Mouse (Mus musculus) liver, adult 2 months (tissue): ENCODE results near the gene Etnk2. TPM values are rescaled to one million over a fixed set of nuclear protein-coding genes. Genes with fewer than 3 reads are reported as not detected.
"Not testable (repeated sequence)": the region's sequence is repeated elsewhere in the genome, so short reads cannot be mapped to it uniquely, and the experiment has no call there.

Experiments used
- DNase-seq: peaks from one replicate; pipeline ENCODE4 v3.0.0-alpha.2; 2011; ENCODE audit warnings: low read depth, low spot score; ENCODE audit errors: extremely low read depth
- H3K27ac ChIP-seq: fragments of 200-500 bp; replicated peaks from 2 replicates; pipeline ENCODE4 v1.5.1; 2012; ENCODE audit warnings: low read depth, mild to moderate bottlenecking, control low read depth, inconsistent platforms, low read length; ENCODE audit not compliant: insufficient read depth
- H3K27me3 ChIP-seq: fragments of 200-500 bp; 2 replicates; pipeline ENCODE4 v1.6.1; 2012; ENCODE audit warnings: mild to moderate bottlenecking, moderate library complexity, low read length, inconsistent platforms; ENCODE audit not compliant: control insufficient read depth, insufficient read depth
- H3K36me3 ChIP-seq: fragments of 200-500 bp; 2 replicates; pipeline ENCODE4 v1.6.1; 2012; ENCODE audit warnings: low read length, inconsistent platforms; ENCODE audit not compliant: control insufficient read depth, insufficient read depth
- H3K4me1 ChIP-seq: fragments of 200-500 bp; 2 replicates; pipeline ENCODE4 v1.6.1; 2011; ENCODE audit warnings: low read length; ENCODE audit not compliant: control insufficient read depth, insufficient read depth
- H3K4me3 ChIP-seq: fragments of 200-500 bp; 2 replicates; pipeline ENCODE4 v1.5.1; 2011; ENCODE audit warnings: low read depth, mild to moderate bottlenecking, control low read depth, low read length, moderate library complexity; ENCODE audit not compliant: insufficient read depth
- H3K79me2 ChIP-seq: fragments of 200-500 bp; 2 replicates; pipeline ENCODE4 v1.6.1; 2012; ENCODE audit warnings: inconsistent platforms, mild to moderate bottlenecking, low read length, moderate library complexity; ENCODE audit not compliant: control insufficient read depth, insufficient read depth
- H3K9ac ChIP-seq: fragments of 200-500 bp; 2 replicates; pipeline ENCODE4 v1.6.1; 2012; ENCODE audit warnings: low read depth, mild to moderate bottlenecking, control low read depth, inconsistent platforms, low read length
- CTCF ChIP-seq: fragments of 200-500 bp; IDR thresholded peaks from 2 replicates; pipeline ENCODE4 v1.5.1; 2011; ENCODE audit warnings: low read depth, low read length, control low read depth
- POLR2A ChIP-seq: fragments of 200-500 bp; IDR thresholded peaks from 2 replicates; pipeline ENCODE4 v1.6.1; 2011; ENCODE audit warnings: low read length, control low read depth; ENCODE audit not compliant: insufficient read depth; ENCODE audit errors: extremely low read depth
- WGBS: fragments of 180-500 bp; shearing (Covaris S2); methylation state at CpG from one replicate; pipeline ENCODE4 v1.1.7; 2018; 5-methylcytosine and 5-hydroxymethylcytosine counted together
- polyA plus RNA-seq: library from polyadenylated mRNA; depleted of rRNA; stranded (reverse); fragments of >200 nt; gene quantifications from 2 replicates; pipeline ENCODE4 v1.2.3, GENCODE M21; 2012
- total RNA-seq: library from RNA; depleted of rRNA; stranded (reverse); fragments of >200 nt; gene quantifications from 2 replicates; pipeline ENCODE4 v1.2.3, GENCODE M21; 2014

Gene Etnk2
- total and polyA plus RNA-seq, 2 experiments = 249 to 389 TPM

GRCm38 (mm10) chr1:133329638-133329964 lies 33.8 kb upstream of the Etnk2 start:
- peak; percentile 37 for DNase-seq
- H3K79me2 ChIP-seq = no peaks in the 10 kb centered on the region
- WGBS = 34% methylated on average over 7 of the region's 7 CpGs
- TF ChIP-seq POLR2A = no peak
- no peak for TF ChIP-seq CTCF
- no peaks in the 10 kb centered on the region for H3K27me3 ChIP-seq
- H3K36me3 ChIP-seq = no peaks in the 10 kb centered on the region
- peak overlapping the region; percentile 61 for H3K4me3 ChIP-seq
- peak overlapping the region; percentile 73 for H3K27ac ChIP-seq
- H3K4me1 ChIP-seq = peaks cover 14% of the 10 kb centered on the region
- H3K9ac ChIP-seq = peak overlapping the region; percentile 80

GRCm38 (mm10) chr1:133331142-133331541 lies 32.2 kb upstream of the Etnk2 start:
- H3K79me2 ChIP-seq = no peaks in the 10 kb centered on the region
- no peak for TF ChIP-seq CTCF
- no peak for TF ChIP-seq POLR2A
- WGBS = 83% methylated on average over 3 of the region's 3 CpGs
- peaks cover 14% of the 10 kb centered on the region for H3K4me1 ChIP-seq
- no peak overlapping the region for H3K9ac ChIP-seq
- no peaks in the 10 kb centered on the region for H3K36me3 ChIP-seq
- no peak overlapping the region for H3K4me3 ChIP-seq
- no peak overlapping the region for H3K27ac ChIP-seq
- DNase-seq = no peak
- H3K27me3 ChIP-seq = no peaks in the 10 kb centered on the region

GRCm38 (mm10) chr1:133332656-133333430 lies 30.5 kb upstream of the Etnk2 start:
- H3K79me2 ChIP-seq = no peaks in the 10 kb centered on the region
- WGBS = 92% methylated on average over 11 of the region's 11 CpGs
- no peak for DNase-seq
- no peaks in the 10 kb centered on the region for H3K27me3 ChIP-seq
- no peak overlapping the region for H3K27ac ChIP-seq
- no peak overlapping the region for H3K9ac ChIP-seq
- no peak overlapping the region for H3K4me3 ChIP-seq
- no peaks in the 10 kb centered on the region for H3K36me3 ChIP-seq
- peaks cover 13% of the 10 kb centered on the region for H3K4me1 ChIP-seq
- TF ChIP-seq CTCF (no peak), POLR2A (no peak)

- no peak overlapping the region for H3K9ac ChIP-seq
- no peak for TF ChIP-seq POLR2A
- no peak for TF ChIP-seq CTCF
- H3K27me3 ChIP-seq = no peaks in the 10 kb centered on the region
- no peaks in the 10 kb centered on the region for H3K79me2 ChIP-seq
- H3K4me3 ChIP-seq = no peak overlapping the region
- H3K36me3 ChIP-seq = no peaks in the 10 kb centered on the region
- DNase-seq = no peak
- 83% methylated on average over 6 of the region's 6 CpGs for WGBS
- peaks cover 5% of the 10 kb centered on the region for H3K4me1 ChIP-seq
- H3K27ac ChIP-seq = no peak overlapping the region
Measured at GRCm38 (mm10) chr1:133333937-133334336, 29.4 kb upstream of the Etnk2 start.

- WGBS = 81% methylated on average over 1 of the region's 1 CpGs
- H3K4me3 ChIP-seq, H3K9ac ChIP-seq, DNase-seq, H3K4me1 ChIP-seq, H3K36me3 ChIP-seq, H3K79me2 ChIP-seq, H3K27ac ChIP-seq, H3K27me3 ChIP-seq: not testable (repeated sequence)
Measured at GRCm38 (mm10) chr1:133340403-133340802, 23.0 kb upstream of the Etnk2 start.

GRCm38 (mm10) chr1:133344357-133344756 lies 19.0 kb upstream of the Etnk2 start:
- 96% methylated on average over 2 of the region's 2 CpGs for WGBS
- H3K4me1 ChIP-seq = peaks cover 7% of the 10 kb centered on the region
- no peaks in the 10 kb centered on the region for H3K36me3 ChIP-seq
- H3K4me3 ChIP-seq = no peak overlapping the region
- no peaks in the 10 kb centered on the region for H3K27me3 ChIP-seq
- TF ChIP-seq CTCF = no peak
- TF ChIP-seq POLR2A = no peak
- H3K27ac ChIP-seq = no peak overlapping the region
- no peak for DNase-seq
- no peaks in the 10 kb centered on the region for H3K79me2 ChIP-seq
- no peak overlapping the region for H3K9ac ChIP-seq
